In the genomic region with DNA sequence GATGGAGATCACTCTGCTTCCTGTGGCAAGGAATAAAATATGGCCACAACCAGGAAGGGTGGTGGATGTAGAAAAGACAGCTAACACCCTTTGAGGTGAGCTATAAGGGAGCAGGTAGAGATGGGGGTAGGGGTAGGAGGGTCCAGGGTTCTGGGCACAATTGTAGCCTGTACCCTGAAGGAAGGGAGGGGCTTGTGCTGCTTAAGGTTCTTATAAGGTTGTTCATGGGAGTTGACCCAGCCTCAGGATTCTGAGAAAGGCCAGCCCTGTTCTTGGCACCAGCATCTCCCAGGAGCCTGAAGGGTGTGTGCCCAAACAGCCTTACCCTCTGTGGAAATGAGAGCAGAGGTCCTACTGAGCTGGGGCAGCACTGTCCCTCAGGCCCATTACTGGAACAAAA, we compare ENCODE assay signal across 1 mouse cellular context.
TF ChIP-seq lines count a peak whose summit lies in the region.

No protein-coding gene starts in this region.

TF ChIP-seq in CH12.LX, 34 proteins besides CTCF, POLR2A, EP300 and RAD21 (continued from another document):
- TF ChIP-seq MAZ (IDR thresholded peaks at IDR 0.05; ENCODE audit: low read depth, low read length) = no peak
- TF ChIP-seq ZNF384 (IDR thresholded peaks at IDR 0.05; ENCODE audit: low read depth, low read length) = no peak
- no peak for TF ChIP-seq TCF12 (IDR thresholded peaks at IDR 0.05; ENCODE audit: low read depth, low read length)
- TF ChIP-seq USF2 (conservative IDR thresholded peaks at IDR 0.05; ENCODE audit: low read depth, low read length) = no peak
- TF ChIP-seq MAFK (IDR thresholded peaks at IDR 0.05; ENCODE audit: insufficient replicate concordance, low read length) = 0 out of 2 replicates have a peak, but pooled peaks have one; percentile 5
- no peak for TF ChIP-seq KAT2A (IDR thresholded peaks at IDR 0.05; ENCODE audit: insufficient replicate concordance, low read length)
- TF ChIP-seq JUN (IDR thresholded peaks at IDR 0.05; ENCODE audit: insufficient read depth, low read depth, low read length) = no peak
- peak; percentile 6; the same call in 1 of the 2 replicates for TF ChIP-seq CHD2 (IDR thresholded peaks at IDR 0.05; ENCODE audit: low read length)
- TF ChIP-seq MAX (IDR thresholded peaks at IDR 0.05; ENCODE audit: low read length) = no peak
- TF ChIP-seq BHLHE40 (IDR thresholded peaks at IDR 0.05; ENCODE audit: low read depth, low read length) = no peak
- TF ChIP-seq MYC (IDR thresholded peaks at IDR 0.05; ENCODE audit: low read depth, low read length) = no peak
- TF ChIP-seq MEF2A (IDR thresholded peaks at IDR 0.05; ENCODE audit: borderline replicate concordance, low read depth, low read length) = no peak
- no peak for TF ChIP-seq MXI1 (IDR thresholded peaks at IDR 0.05; ENCODE audit: low read depth, low read length)
- TF ChIP-seq ZMIZ1 (IDR thresholded peaks at IDR 0.05; ENCODE audit: low read depth, low read length) = peak; percentile 48; the same call in 1 of the 2 replicates
- TF ChIP-seq POLR2AphosphoS2 (IDR thresholded peaks at IDR 0.05; ENCODE audit: low read depth, low read length) = no peak; the same call in none of the 2 replicates
